Mouse (Mus musculus): ENCODE data around the gene Slc15a4. TPM values are rescaled to one million over a fixed set of nuclear protein-coding genes. Genes with fewer than 3 reads are reported as not detected.

Slc15a4 gene
- polyA plus RNA-seq, 1 experiment from 2014 or later = 17.1 TPM

Other genes starting within 250 kb of the Slc15a4 start
- gene Glt1d1, start 635 bp downstream of the Slc15a4 start, polyA plus RNA-seq (2016; fragmentation: Nextera tagmentation; extraction: Ambion mirVana) = not detected in 2 replicates